Mouse (Mus musculus) forelimb bud, embryonic 11.5 days (tissue): Measurements from ENCODE around the gene Ssxb2.
"Not testable (repeated sequence)": the region's sequence is repeated elsewhere in the genome, so short reads cannot be mapped to it uniquely, and the experiment has no call there.

Source experiments
- DNase-seq: peaks from one replicate; pipeline ENCODE4 v3.0.0-alpha.2; 2012; ENCODE audit warnings: low read depth, low spot score

The Ssxb2 gene

GRCm38 (mm10) chrX:8461626-8462025 is at the start of gene Ssxb2:
Gene Ssxb2 (minus strand): TSS chrX:8461726.
- DNase-seq = not testable (repeated sequence)

DNA sequence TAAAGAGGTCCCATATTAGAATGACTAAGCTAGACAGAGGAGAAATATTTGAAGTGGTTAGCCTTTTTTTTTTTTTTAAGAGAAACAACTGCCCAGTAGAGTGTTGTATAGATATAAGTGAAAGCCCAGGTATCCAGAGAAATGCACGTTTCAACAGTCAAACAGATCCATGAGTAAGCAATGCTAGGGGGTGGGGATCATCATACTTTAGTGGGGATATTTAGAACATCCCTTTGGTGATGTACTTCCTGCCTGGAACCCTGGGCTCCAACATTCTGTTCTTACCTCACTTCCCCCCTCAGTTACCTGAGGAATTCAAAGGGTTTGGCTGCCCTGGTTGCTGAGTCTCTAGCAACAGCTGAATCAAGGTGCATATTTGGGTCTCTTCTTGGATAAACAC is 48.5 kb downstream of the Ssxb2 start, which contains the start of gene Ssxb1:
Gene Ssxb1, plus strand, starts transcription at position 301 of the 400 bp plus-strand sequence.
- DNase-seq = not testable (repeated sequence)
